Comparison of ENCODE assay signal across 10 mouse cellular contexts in genomic region chr11:102226067-102226978, GRCm38 (mm10). TPM values are rescaled to one million over a fixed set of nuclear protein-coding genes. Genes with fewer than 3 reads are reported as not detected.
DNase-seq lines count a peak whose midpoint lies in the region; ATAC-seq lines count a peak whose summit lies in the region.
"Had no signal": no experiment of that assay in that cellular context is flagged by ENCODE, and none has a peak within 500 bp of the region (broad histone marks: within the 10 kb centered on the region; RNA-seq: fewer than 3 reads in every experiment).

No protein-coding gene starts in this region.

- H3K9me3 ChIP-seq in heart, embryonic 13.5 days: no peaks in the 10 kb centered on the region
- H3K9me3 ChIP-seq in forebrain, embryonic 12.5 days: no peaks in the 10 kb centered on the region
- no peaks in the 10 kb centered on the region for H3K9me3 ChIP-seq in midbrain, embryonic 14.5 days (ENCODE audit: control insufficient read depth, low read length)

- H3K36me3 ChIP-seq in heart, embryonic 13.5 days: peaks cover 22% of the 10 kb centered on the region
- H3K36me3 ChIP-seq in forebrain, embryonic 12.5 days (replicated peaks): peaks cover 11% of the 10 kb centered on the region
- peaks cover 26% of the 10 kb centered on the region for H3K36me3 ChIP-seq in midbrain, embryonic 14.5 days (ENCODE audit: control insufficient read depth, insufficient read depth, low read length)

- peak overlapping the region; percentile 57 for H3K9ac ChIP-seq in heart, embryonic 13.5 days
- peak overlapping the region; percentile 91; the same call in 1 of the 2 replicates for H3K9ac ChIP-seq in forebrain, embryonic 12.5 days
- H3K9ac ChIP-seq in midbrain, embryonic 14.5 days (replicated peaks; ENCODE audit: low read length): peak overlapping the region; percentile 92; the same call in 1 of the 2 replicates

- peaks cover 87% of the 10 kb centered on the region for H3K4me1 ChIP-seq in heart, embryonic 13.5 days
- peaks cover 61% of the 10 kb centered on the region for H3K4me1 ChIP-seq in forebrain, embryonic 12.5 days
- H3K4me1 ChIP-seq in midbrain, embryonic 14.5 days (ENCODE audit: control insufficient read depth, insufficient read depth, low read length): peaks cover 46% of the 10 kb centered on the region

- 68% methylated on average over 12 of the region's 12 CpGs for WGBS in heart, embryonic 13.5 days
- 65% methylated on average over 12 of the region's 12 CpGs for WGBS in forebrain, embryonic 12.5 days
- 55% methylated on average over 12 of the region's 12 CpGs for WGBS in midbrain, embryonic 14.5 days

- no peak for ATAC-seq in heart, embryonic 13.5 days (ENCODE audit: extremely low read depth, insufficient number of reproducible peaks, low FRiP score, low TSS enrichment)
- no peak for ATAC-seq in forebrain, embryonic 12.5 days (ENCODE audit: low FRiP score)
- ATAC-seq in midbrain, embryonic 14.5 days (ENCODE audit: low FRiP score, low TSS enrichment): no peak
- ATAC-seq in granulocyte monocyte progenitor cell, adult 5-6 weeks (replicated peaks; ENCODE audit: poor library complexity, severe bottlenecking): no peak

- peak overlapping the region; percentile 91 for H3K4me2 ChIP-seq in heart, embryonic 13.5 days
- peak overlapping the region; percentile 84 for H3K4me2 ChIP-seq in forebrain, embryonic 12.5 days
- H3K4me2 ChIP-seq in midbrain, embryonic 14.5 days (ENCODE audit: low read length): peak overlapping the region; percentile 69

- no peak overlapping the region for H3K27ac ChIP-seq in heart, embryonic 13.5 days (replicated peaks)
- peak overlapping the region; percentile 94 for H3K27ac ChIP-seq in forebrain, embryonic 12.5 days
- H3K27ac ChIP-seq in midbrain, embryonic 14.5 days (replicated peaks; ENCODE audit: low read depth, low read length): no peak overlapping the region; the same call in 1 of the 2 replicates
- H3K27ac ChIP-seq: kidney, postnatal 0 days had no signal

- no peak for DNase-seq in heart, adult 8-10 months (ENCODE audit: low spot score)
- DNase-seq in cerebellum, adult 9-11 months: peak; percentile 63
- no peak for DNase-seq in midbrain, embryonic 14.5 days
- no peak for DNase-seq in kidney, postnatal 36 days
- DNase-seq in adrenal gland, postnatal 25 days: no peak
- DNase-seq: thymus, postnatal 36 days had no signal

- H3K27me3 ChIP-seq in heart, embryonic 13.5 days (replicated peaks): no peaks in the 10 kb centered on the region
- H3K27me3 ChIP-seq in forebrain, embryonic 12.5 days: peaks cover 20% of the 10 kb centered on the region; the same call in 1 of the 2 replicates
- no peaks in the 10 kb centered on the region for H3K27me3 ChIP-seq in midbrain, embryonic 14.5 days (ENCODE audit: control insufficient read depth, insufficient read depth, low read length)

- peak overlapping the region; percentile 84; the same call in 1 of the 2 replicates for H3K4me3 ChIP-seq in heart, embryonic 13.5 days
- H3K4me3 ChIP-seq in forebrain, embryonic 12.5 days (replicated peaks): peak overlapping the region; percentile 91; the same call in 1 of the 2 replicates
- H3K4me3 ChIP-seq in midbrain, embryonic 14.5 days (replicated peaks; ENCODE audit: low read depth, low read length): no peak overlapping the region

RNA-seq across cellular contexts. Expression of gene Hdac5, which starts 3.6 kb away (rescaled TPM):
- 82.9 and 89.4 TPM in 2 replicates for polyA plus RNA-seq in heart, embryonic 13.5 days (2015; fragmentation: Nextera tagmentation; extraction: Ambion mirVana)
- total RNA-seq in heart, adult 8-10 months (2022): 100 to 1,000 TPM; 114 to 136 (median 121) TPM
- 68.8 and 70.6 TPM in 2 replicates for polyA plus RNA-seq in forebrain, embryonic 12.5 days (2016; fragmentation: Nextera tagmentation; extraction: Ambion mirVana)
- 54.4 and 56.6 TPM in 2 replicates for polyA plus RNA-seq in midbrain, embryonic 14.5 days (2014; fragmentation: Nextera tagmentation; extraction: Ambion mirVana)
- total RNA-seq in adrenal gland, postnatal 25 days (2021): 79.9 and 117 TPM in 2 replicates
- 28.5 and 33.5 TPM in 2 replicates for total RNA-seq in granulocyte monocyte progenitor cell, adult 5-6 weeks (2014; fragmentation: Nextera tagmentation)
- total RNA-seq in granulocyte monocyte progenitor cell, adult 5-6 weeks (2017): 15.8 and 26.3 TPM in 2 replicates

RNA-seq across cellular contexts. Expression of gene BC030867, which starts 22.4 kb away (rescaled TPM):
- polyA plus RNA-seq in heart, embryonic 13.5 days (2015; fragmentation: Nextera tagmentation; extraction: Ambion mirVana): 12.3 and 13.5 TPM in 2 replicates
- total RNA-seq in heart, adult 8-10 months (2022): under 1 TPM; 0.12 to 0.23 (median 0.18) TPM
- polyA plus RNA-seq in forebrain, embryonic 12.5 days (2016; fragmentation: Nextera tagmentation; extraction: Ambion mirVana): 18.5 and 19.4 TPM in 2 replicates
- 2.6 and 3.0 TPM in 2 replicates for polyA plus RNA-seq in midbrain, embryonic 14.5 days (2014; fragmentation: Nextera tagmentation; extraction: Ambion mirVana)
- 1.3 and 1.5 TPM in 2 replicates for total RNA-seq in adrenal gland, postnatal 25 days (2021)
- 26.7 and 28.6 TPM in 2 replicates for total RNA-seq in granulocyte monocyte progenitor cell, adult 5-6 weeks (2014; fragmentation: Nextera tagmentation)
- 5.6 and 8.6 TPM in 2 replicates for total RNA-seq in granulocyte monocyte progenitor cell, adult 5-6 weeks (2017)

RNA-seq across cellular contexts. Expression of gene G6pc3, which starts 36.9 kb away (rescaled TPM):
- polyA plus RNA-seq in heart, embryonic 13.5 days (2015; fragmentation: Nextera tagmentation; extraction: Ambion mirVana): 25.6 and 29.3 TPM in 2 replicates
- total RNA-seq in heart, adult 8-10 months (2022): 10 to 100 TPM; 52.2 to 60.3 (median 58.6) TPM
- 26.6 and 28.3 TPM in 2 replicates for polyA plus RNA-seq in forebrain, embryonic 12.5 days (2016; fragmentation: Nextera tagmentation; extraction: Ambion mirVana)
- 31.6 and 43.7 TPM in 2 replicates for polyA plus RNA-seq in midbrain, embryonic 14.5 days (2014; fragmentation: Nextera tagmentation; extraction: Ambion mirVana)
- 132 and 143 TPM in 2 replicates for total RNA-seq in adrenal gland, postnatal 25 days (2021)
- total RNA-seq in granulocyte monocyte progenitor cell, adult 5-6 weeks (2014; fragmentation: Nextera tagmentation): 144 TPM in 2 replicates
- 61.1 and 61.6 TPM in 2 replicates for total RNA-seq in granulocyte monocyte progenitor cell, adult 5-6 weeks (2017)

RNA-seq across cellular contexts. Expression of gene Lsm12, which starts 41.2 kb away (rescaled TPM):
- polyA plus RNA-seq in heart, embryonic 13.5 days (2015; fragmentation: Nextera tagmentation; extraction: Ambion mirVana): 80.7 and 97.0 TPM in 2 replicates
- 10 to 100 TPM; 45.4 to 51.9 (median 48.8) TPM for total RNA-seq in heart, adult 8-10 months (2022)
- 136 and 139 TPM in 2 replicates for polyA plus RNA-seq in forebrain, embryonic 12.5 days (2016; fragmentation: Nextera tagmentation; extraction: Ambion mirVana)
- polyA plus RNA-seq in midbrain, embryonic 14.5 days (2014; fragmentation: Nextera tagmentation; extraction: Ambion mirVana): 76.0 and 80.9 TPM in 2 replicates
- 72.6 and 92.6 TPM in 2 replicates for total RNA-seq in adrenal gland, postnatal 25 days (2021)
- 109 and 123 TPM in 2 replicates for total RNA-seq in granulocyte monocyte progenitor cell, adult 5-6 weeks (2014; fragmentation: Nextera tagmentation)
- 67.6 and 77.7 TPM in 2 replicates for total RNA-seq in granulocyte monocyte progenitor cell, adult 5-6 weeks (2017)

RNA-seq across cellular contexts. Expression of gene Asb16, which starts 42.2 kb away (rescaled TPM):
- polyA plus RNA-seq in heart, embryonic 13.5 days (2015; fragmentation: Nextera tagmentation; extraction: Ambion mirVana): 0.09 TPM in 1 of 2 replicates, not detected in the other
- total RNA-seq in heart, adult 8-10 months (2022): 1 to 10 TPM; 1.3 to 1.6 (median 1.5) TPM
- not detected in 2 replicates for polyA plus RNA-seq in forebrain, embryonic 12.5 days (2016; fragmentation: Nextera tagmentation; extraction: Ambion mirVana)
- 0.12 TPM in 1 of 2 replicates, not detected in the other for polyA plus RNA-seq in midbrain, embryonic 14.5 days (2014; fragmentation: Nextera tagmentation; extraction: Ambion mirVana)
- total RNA-seq in adrenal gland, postnatal 25 days (2021): 0.36 TPM in 1 of 2 replicates, not detected in the other
- total RNA-seq in granulocyte monocyte progenitor cell, adult 5-6 weeks (2014; fragmentation: Nextera tagmentation): 1.1 and 3.4 TPM in 2 replicates
- 0.17 and 0.31 TPM in 2 replicates for total RNA-seq in granulocyte monocyte progenitor cell, adult 5-6 weeks (2017)
- polyA plus RNA-seq: kidney, postnatal 0 days had no signal
